Mouse (Mus musculus): ENCODE results near the gene Pitpnm1.

DNA sequence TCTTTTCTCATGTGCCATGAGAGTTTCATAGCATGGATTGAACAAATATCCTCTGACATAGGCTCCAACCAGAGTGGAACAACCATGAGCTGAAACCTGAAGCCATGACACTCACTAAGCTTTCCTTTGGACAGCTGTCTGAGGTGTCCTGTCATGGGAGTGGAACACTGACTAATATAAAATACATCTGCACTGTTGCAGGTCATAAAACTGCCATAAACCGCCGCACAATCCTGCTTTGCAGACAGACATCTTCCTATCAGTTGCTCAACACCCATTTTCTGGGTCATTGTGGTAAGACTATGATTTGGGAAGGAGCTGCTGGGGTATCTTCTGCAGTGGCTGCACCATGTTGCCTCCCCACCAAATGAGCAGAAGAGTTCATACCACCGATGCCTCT, 7.0 kb upstream of the Pitpnm1 start:
- TF ChIP-seq MYOG (IDR thresholded peaks at IDR 0.05; ENCODE audit: control insufficient read depth in 1 of 3, insufficient read depth in 1 of 3, insufficient read length in 2 of 3, low read depth in 2 of 3) (peak in 2 of 3 experiments; percentile 19 to 66), MYOD1 (IDR thresholded peaks at IDR 0.05; ENCODE audit: control insufficient read depth in 1 of 3, insufficient read length in 2 of 3, low read depth in 2 of 3) (peak; percentile 67 to 78 (median 75)), TCF12 (IDR thresholded peaks at IDR 0.05; ENCODE audit: insufficient read depth, poor library complexity, severe bottlenecking) (peak; percentile 12)
